Mouse (Mus musculus): Measurements from ENCODE around the gene Gucy2d. TPM values are rescaled to one million over a fixed set of nuclear protein-coding genes. Genes with fewer than 3 reads are reported as not detected.

Gene Gucy2d
- polyA plus RNA-seq, 1 experiment: 0.08 TPM

DNA sequence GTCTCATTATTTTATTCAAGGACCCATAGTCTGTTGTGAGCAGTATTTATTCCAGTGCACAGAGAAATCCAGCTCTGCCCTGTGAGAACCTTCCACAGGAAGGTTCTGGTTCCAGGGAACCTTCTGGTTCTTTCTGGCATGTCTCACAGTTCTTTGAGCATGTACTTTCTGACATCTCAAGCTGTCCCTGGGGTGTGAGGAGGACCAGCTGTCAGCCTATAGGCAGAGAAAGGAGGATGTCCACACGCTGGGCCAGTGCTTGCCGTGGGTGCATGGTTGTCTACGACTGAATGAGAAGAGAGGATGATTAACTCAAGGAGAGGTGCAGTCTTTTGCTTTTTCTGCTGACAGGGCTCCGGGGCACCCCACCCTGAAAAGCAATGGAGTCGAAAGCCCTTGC is 13.6 kb upstream of the Gucy2d start:
- Histone ChIP-seq H3K4me3 (replicated peaks; ENCODE audit: insufficient read depth, low read depth, low read length) (no peak overlapping the region), H3K27ac (ENCODE audit: insufficient read depth, low read length) (no peak overlapping the region), H3K27me3 (ENCODE audit: control insufficient read depth, insufficient read depth, low read length) (no peaks in the 10 kb centered on the region), H3K4me1 (ENCODE audit: control insufficient read depth, insufficient read depth, low read length) (no peaks in the 10 kb centered on the region; the same call in 1 of the 2 replicates)
- DNase-seq: no peak
- WGBS: 50% methylated on average over 5 of the region's 5 CpGs
- no peak for TF ChIP-seq POLR2A (IDR thresholded peaks at IDR 0.05; ENCODE audit: borderline replicate concordance, insufficient read depth, low read length)
- no peak for TF ChIP-seq CTCF (IDR thresholded peaks at IDR 0.05; ENCODE audit: borderline replicate concordance, insufficient read depth, low read depth, low read length)

GRCm38 (mm10) chr7:98427115-98427835 is 12.9 kb upstream of the Gucy2d start:
- TF ChIP-seq POLR2A (IDR thresholded peaks at IDR 0.05; ENCODE audit: borderline replicate concordance, insufficient read depth, low read length) (no peak), CTCF (IDR thresholded peaks at IDR 0.05; ENCODE audit: borderline replicate concordance, insufficient read depth, low read depth, low read length) (no peak)
- DNase-seq: no peak
- no peak overlapping the region for H3K27ac ChIP-seq (ENCODE audit: insufficient read depth, low read length)
- H3K4me3 ChIP-seq (replicated peaks; ENCODE audit: insufficient read depth, low read depth, low read length): no peak overlapping the region
- H3K4me1 ChIP-seq (ENCODE audit: control insufficient read depth, insufficient read depth, low read length): no peaks in the 10 kb centered on the region; the same call in 1 of the 2 replicates
- no peaks in the 10 kb centered on the region for H3K27me3 ChIP-seq (ENCODE audit: control insufficient read depth, insufficient read depth, low read length)
- WGBS: 53% methylated on average over 11 of the region's 11 CpGs

DNA sequence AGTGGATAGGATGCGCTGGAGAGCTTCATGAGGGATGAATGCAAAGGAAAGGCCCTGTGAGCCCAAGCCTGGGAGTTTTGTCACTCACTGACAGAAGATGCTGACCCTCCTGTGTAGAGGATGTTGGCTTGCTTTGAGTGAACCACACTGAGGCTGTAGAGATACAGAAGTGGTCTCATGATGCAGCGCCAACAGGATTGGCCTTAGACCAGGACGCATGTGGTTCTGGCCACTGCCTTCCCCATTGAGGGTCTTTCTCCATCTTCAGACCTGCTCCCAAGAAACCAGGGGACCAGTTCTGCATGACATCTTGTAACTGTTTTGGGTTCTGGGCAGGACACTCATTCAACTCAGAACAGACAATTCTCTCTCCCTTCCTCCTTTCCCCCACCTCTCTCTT is 10.6 kb upstream of the Gucy2d start:
- no peak for DNase-seq
- WGBS: 97% methylated on average over 3 of the region's 3 CpGs
- no peak for TF ChIP-seq CTCF (IDR thresholded peaks at IDR 0.05; ENCODE audit: borderline replicate concordance, insufficient read depth, low read depth, low read length)
- TF ChIP-seq POLR2A (IDR thresholded peaks at IDR 0.05; ENCODE audit: borderline replicate concordance, insufficient read depth, low read length): no peak
- Histone ChIP-seq H3K4me1 (ENCODE audit: control insufficient read depth, insufficient read depth, low read length) (no peaks in the 10 kb centered on the region; the same call in 1 of the 2 replicates), H3K4me3 (replicated peaks; ENCODE audit: insufficient read depth, low read depth, low read length) (no peak overlapping the region), H3K27ac (ENCODE audit: insufficient read depth, low read length) (no peak overlapping the region), H3K27me3 (ENCODE audit: control insufficient read depth, insufficient read depth, low read length) (no peaks in the 10 kb centered on the region)

GRCm38 (mm10) chr7:98430785-98431184 is 9.4 kb upstream of the Gucy2d start:
- WGBS: 60% methylated on average over 3 of the region's 3 CpGs
- no peaks in the 10 kb centered on the region for H3K27me3 ChIP-seq (ENCODE audit: control insufficient read depth, insufficient read depth, low read length)
- H3K27ac ChIP-seq (ENCODE audit: insufficient read depth, low read length): no peak overlapping the region
- H3K4me1 ChIP-seq (ENCODE audit: control insufficient read depth, insufficient read depth, low read length): no peaks in the 10 kb centered on the region; the same call in 1 of the 2 replicates
- TF ChIP-seq POLR2A (IDR thresholded peaks at IDR 0.05; ENCODE audit: borderline replicate concordance, insufficient read depth, low read length) (no peak), CTCF (IDR thresholded peaks at IDR 0.05; ENCODE audit: borderline replicate concordance, insufficient read depth, low read depth, low read length) (peak; percentile 89)
- DNase-seq: peak; percentile 43 to 52
- H3K4me3 ChIP-seq (replicated peaks; ENCODE audit: insufficient read depth, low read depth, low read length): no peak overlapping the region

GRCm38 (mm10) chr7:98437629-98438028 is 2.6 kb upstream of the Gucy2d start:
- Histone ChIP-seq H3K27ac (ENCODE audit: insufficient read depth, low read length) (no peak overlapping the region), H3K4me3 (replicated peaks; ENCODE audit: insufficient read depth, low read depth, low read length) (no peak overlapping the region), H3K27me3 (ENCODE audit: control insufficient read depth, insufficient read depth, low read length) (no peaks in the 10 kb centered on the region), H3K4me1 (ENCODE audit: control insufficient read depth, insufficient read depth, low read length) (no peaks in the 10 kb centered on the region; the same call in 1 of the 2 replicates)
- 42% methylated on average over 9 of the region's 9 CpGs for WGBS
- no peak for TF ChIP-seq POLR2A (IDR thresholded peaks at IDR 0.05; ENCODE audit: borderline replicate concordance, insufficient read depth, low read length)
- TF ChIP-seq CTCF (IDR thresholded peaks at IDR 0.05; ENCODE audit: borderline replicate concordance, insufficient read depth, low read depth, low read length): peak; percentile 59
- DNase-seq: peak in 1 of 2 experiments; percentile 42

DNA sequence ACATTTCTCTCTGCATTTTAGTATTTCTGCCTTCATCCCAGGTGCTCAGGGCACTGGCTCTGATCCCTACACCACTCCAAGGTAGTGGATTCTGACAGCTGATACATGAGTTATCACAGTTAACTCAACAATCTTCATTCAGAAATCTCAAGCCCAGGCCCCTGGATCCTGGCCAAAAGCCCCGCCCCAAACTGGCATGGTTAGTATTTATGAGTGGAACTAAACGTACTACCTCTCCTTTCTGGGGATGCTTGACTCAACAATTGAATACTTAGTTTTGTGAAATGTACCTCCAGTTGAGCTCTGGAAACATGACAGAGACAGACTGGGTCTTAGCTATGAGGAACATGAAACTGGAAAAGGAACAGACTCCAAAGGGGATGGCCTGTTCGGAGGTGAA is 6.7 kb downstream of the Gucy2d start:
- Histone ChIP-seq H3K4me1 (ENCODE audit: control insufficient read depth, insufficient read depth, low read length) (no peaks in the 10 kb centered on the region), H3K27me3 (ENCODE audit: control insufficient read depth, insufficient read depth, low read length) (no peaks in the 10 kb centered on the region)
- TF ChIP-seq CTCF (IDR thresholded peaks at IDR 0.05; ENCODE audit: borderline replicate concordance, insufficient read depth, low read depth, low read length): no peak
- TF ChIP-seq POLR2A (IDR thresholded peaks at IDR 0.05; ENCODE audit: borderline replicate concordance, insufficient read depth, low read length): no peak

DNA sequence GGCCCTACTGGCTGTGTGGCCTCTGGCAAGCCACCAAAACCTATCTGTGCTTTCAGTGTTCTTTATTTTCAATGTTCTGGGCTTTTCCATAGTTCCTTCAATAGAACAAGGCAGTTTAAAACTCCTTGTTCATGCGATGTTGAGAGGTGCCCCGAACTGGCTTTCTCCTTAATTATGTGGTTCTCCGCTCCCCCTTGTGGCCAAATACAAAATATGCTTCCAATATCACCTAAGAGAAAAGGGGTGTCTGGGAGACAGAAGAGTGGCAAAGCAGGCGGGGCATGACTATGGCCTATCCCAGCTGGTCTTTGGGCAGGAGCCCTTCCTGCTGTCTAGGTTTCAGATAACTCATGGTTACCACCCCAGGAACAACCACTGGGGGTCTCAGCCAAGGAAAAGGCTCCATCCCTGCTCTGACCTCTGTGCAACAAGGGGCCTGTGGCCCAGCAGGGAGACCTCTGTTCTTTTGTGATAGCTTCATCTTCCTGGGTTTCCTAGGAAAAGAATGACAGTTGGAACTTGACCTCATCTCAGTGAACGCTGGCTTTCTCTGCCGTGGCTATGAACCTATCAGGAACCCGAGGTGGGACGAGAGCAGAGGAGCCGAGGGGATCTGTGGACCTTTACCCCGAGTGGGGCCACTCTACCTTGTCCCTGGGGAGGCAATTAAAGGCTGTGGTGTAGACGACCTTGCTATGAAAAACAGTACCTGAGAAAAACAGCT is 7.5 kb downstream of the Gucy2d start:
- Histone ChIP-seq H3K27ac (ENCODE audit: insufficient read depth, low read length) (no peak overlapping the region), H3K27me3 (ENCODE audit: control insufficient read depth, insufficient read depth, low read length) (no peaks in the 10 kb centered on the region), H3K4me3 (replicated peaks; ENCODE audit: insufficient read depth, low read depth, low read length) (no peak overlapping the region), H3K4me1 (ENCODE audit: control insufficient read depth, insufficient read depth, low read length) (peaks cover 6% of the 10 kb centered on the region; the same call in 1 of the 2 replicates)
- peak in 1 of 2 experiments; percentile 23 for DNase-seq
- TF ChIP-seq CTCF (IDR thresholded peaks at IDR 0.05; ENCODE audit: borderline replicate concordance, insufficient read depth, low read depth, low read length) (peak; percentile 46; the same call in 1 of the 2 replicates), POLR2A (IDR thresholded peaks at IDR 0.05; ENCODE audit: borderline replicate concordance, insufficient read depth, low read length) (no peak)
- WGBS: 59% methylated on average over 11 of the region's 11 CpGs

More for the DNA sequence above, 6.7 kb downstream of the Gucy2d start:
- WGBS: 64% methylated on average over 3 of the region's 3 CpGs
- Histone ChIP-seq H3K27ac (ENCODE audit: insufficient read depth, low read length) (no peak overlapping the region), H3K4me3 (replicated peaks; ENCODE audit: insufficient read depth, low read depth, low read length) (no peak overlapping the region)
- no peak for DNase-seq
